Mouse (Mus musculus): ENCODE results near the gene Alcam.

- TF ChIP-seq TAL1 (IDR thresholded peaks at IDR 0.05; ENCODE audit: low read length) (no peak), GATA1 (IDR thresholded peaks at IDR 0.05; ENCODE audit: low read length) (no peak)
Observed at GRCm38 (mm10) chr16:52368521-52368920, 85.4 kb downstream of the Alcam start.
